Mouse (Mus musculus) ovary, postnatal 14 days (tissue): ENCODE data around the gene Ppp1r35.
"Not testable (repeated sequence)": the region's sequence is repeated elsewhere in the genome, so short reads cannot be mapped to it uniquely, and the experiment has no call there.

ENCODE experiments used
- DNase-seq: peaks from one replicate; pipeline ENCODE4 v3.0.0; 2022; ENCODE audit warnings: low spot score

Gene Ppp1r35

DNA sequence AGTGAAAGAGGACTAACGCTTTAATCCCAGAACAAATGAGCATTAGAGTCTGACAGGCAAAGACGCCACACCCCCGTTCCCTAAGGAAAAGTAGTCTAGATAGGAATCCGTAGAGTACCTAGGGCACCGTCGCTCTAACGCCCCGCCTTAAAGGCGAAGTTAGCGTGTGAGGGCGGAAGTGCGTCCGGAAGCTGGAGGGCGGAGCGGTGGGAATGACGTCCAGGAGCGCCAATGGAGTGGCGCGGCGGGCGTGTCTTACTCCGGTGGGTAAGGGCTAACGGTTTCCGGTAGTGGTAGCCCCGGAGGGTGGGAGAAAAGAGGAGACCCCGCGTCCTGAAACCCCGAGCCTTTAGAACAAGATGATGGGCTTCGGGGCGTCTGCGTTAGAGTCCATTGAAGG, at the start of gene Ppp1r35:
Gene Ppp1r35 (plus strand): TSS at position 215 of the 400 bp plus-strand sequence.
- DNase-seq, result peak; percentile 95

DNA sequence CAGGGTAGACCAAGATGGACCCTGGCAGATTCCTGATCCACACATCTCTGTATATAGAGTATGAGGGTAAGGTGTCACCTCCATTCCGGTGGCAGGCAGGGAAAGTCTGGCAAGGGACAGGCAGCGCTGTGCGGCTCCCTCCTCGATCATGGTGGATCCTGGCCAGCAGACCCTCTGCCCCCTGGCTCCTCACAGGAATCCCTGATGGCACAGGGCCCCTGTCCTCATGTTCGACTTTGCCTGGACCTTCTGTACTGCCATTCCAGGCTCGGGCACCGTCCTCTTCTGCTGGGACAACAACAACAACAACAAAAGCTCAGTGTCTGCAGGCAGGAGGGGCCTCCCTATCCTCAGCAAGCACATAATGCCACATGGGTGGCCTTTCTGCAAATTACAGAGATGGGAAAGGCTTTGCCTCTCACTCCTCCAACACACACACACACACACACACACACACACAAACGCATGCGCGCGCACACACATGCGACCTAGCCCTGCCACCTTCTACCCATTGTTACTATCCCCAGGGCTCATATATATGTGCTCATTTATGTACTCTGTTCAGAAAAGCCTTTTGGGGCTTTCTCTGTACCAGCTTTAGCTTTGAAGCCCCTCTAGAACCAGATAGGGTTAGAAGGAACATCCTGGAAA, 44.9 kb upstream of the Ppp1r35 start:
- DNase-seq, result no peak

DNA sequence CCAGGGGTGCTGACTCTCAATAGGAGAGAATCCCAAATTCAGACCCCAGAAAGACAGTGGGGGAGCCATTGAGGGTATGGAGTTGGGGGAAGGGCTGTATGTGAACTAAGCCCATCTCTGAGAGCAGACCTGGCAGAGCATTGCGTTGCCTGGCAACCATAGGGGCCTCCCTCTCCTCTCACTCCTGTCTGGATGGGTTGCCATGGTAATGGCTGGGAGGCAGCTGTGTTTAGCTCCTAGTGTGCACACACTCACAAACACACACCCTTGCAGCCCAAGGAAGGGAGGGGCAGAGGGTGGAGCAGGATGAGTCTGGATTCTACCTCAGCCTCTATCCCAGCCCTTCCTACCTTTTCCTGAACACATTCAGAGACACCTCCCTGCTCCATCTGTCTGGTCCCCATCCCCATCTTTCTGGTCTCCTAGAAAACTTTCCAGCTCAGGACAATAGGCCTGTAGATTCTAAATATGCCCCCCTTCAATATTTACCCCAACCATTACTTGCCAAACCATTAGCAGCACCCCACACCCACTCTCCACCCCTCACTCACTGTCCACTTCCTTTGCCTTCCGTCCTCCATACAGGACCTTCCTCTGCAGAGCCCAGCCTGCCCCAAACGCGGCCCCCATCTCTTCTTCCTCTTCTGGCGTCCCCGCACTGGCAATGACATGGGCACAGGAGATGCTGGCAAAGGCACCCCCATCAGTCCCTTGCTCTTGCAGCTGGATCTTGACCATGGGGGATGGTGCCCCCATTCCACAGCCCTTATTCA, 44.2 kb upstream of the Ppp1r35 start:
- DNase-seq, result no peak

GRCm38 (mm10) chr5:137737400-137737940, 41.2 kb upstream of the Ppp1r35 start:
- no peak for DNase-seq

- no peak for DNase-seq
These were observed 40.1 kb upstream of the Ppp1r35 start for GRCm38 (mm10) chr5:137738516-137738915.

GRCm38 (mm10) chr5:137739471-137739870, 39.2 kb upstream of the Ppp1r35 start:
- DNase-seq, result no peak

DNA sequence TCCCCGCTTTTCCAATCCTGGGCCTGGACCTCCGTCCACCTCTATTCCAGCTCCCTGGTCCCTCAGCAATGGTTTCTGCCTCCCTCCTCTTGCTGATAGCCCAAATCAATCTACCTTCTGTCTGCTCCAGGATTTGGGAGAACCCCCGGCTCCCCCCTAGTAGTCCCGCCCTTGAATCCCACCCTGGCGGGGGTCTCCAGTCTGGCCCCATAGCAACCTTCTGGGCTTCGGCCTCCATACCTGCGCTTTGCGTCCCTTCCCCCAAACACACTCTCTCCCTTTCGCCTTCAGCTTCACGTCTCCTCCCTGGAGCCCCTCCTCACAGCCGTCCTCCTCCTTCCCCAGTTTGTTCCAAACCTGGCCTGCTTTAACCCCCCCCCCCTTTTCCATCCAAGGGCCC, 38.1 kb upstream of the Ppp1r35 start:
- no peak for DNase-seq

GRCm38 (mm10) chr5:137741023-137741931, 37.4 kb upstream of the Ppp1r35 start, which contains the start of gene Nyap1:
Gene Nyap1 (minus strand): TSS chr5:137741607.
- peak; percentile 78 for DNase-seq

DNA sequence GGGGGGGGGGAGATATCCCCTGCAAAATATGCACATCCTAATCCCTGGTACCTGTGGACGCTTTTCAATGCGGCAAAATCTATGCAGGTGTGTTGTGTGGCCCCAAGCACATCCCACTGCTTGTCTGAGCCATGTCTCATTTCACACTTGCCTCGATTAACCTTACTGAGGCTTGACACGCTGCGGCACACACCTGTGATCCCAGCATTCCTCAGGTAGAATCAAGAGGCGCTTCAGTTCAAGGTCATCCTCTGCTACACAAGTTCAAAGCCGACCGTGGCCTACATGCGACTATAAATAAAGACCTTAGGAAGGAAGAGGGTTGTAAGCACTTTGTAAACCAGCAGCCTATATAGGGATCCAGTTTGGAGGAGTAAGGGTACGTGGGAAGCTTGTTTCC, 36.6 kb upstream of the Ppp1r35 start:
- DNase-seq, result no peak

- no peak for DNase-seq
These were observed 35.8 kb upstream of the Ppp1r35 start for GRCm38 (mm10) chr5:137742836-137743235.

- DNase-seq, result no peak
These were observed 34.5 kb upstream of the Ppp1r35 start for GRCm38 (mm10) chr5:137744197-137744596.

DNA sequence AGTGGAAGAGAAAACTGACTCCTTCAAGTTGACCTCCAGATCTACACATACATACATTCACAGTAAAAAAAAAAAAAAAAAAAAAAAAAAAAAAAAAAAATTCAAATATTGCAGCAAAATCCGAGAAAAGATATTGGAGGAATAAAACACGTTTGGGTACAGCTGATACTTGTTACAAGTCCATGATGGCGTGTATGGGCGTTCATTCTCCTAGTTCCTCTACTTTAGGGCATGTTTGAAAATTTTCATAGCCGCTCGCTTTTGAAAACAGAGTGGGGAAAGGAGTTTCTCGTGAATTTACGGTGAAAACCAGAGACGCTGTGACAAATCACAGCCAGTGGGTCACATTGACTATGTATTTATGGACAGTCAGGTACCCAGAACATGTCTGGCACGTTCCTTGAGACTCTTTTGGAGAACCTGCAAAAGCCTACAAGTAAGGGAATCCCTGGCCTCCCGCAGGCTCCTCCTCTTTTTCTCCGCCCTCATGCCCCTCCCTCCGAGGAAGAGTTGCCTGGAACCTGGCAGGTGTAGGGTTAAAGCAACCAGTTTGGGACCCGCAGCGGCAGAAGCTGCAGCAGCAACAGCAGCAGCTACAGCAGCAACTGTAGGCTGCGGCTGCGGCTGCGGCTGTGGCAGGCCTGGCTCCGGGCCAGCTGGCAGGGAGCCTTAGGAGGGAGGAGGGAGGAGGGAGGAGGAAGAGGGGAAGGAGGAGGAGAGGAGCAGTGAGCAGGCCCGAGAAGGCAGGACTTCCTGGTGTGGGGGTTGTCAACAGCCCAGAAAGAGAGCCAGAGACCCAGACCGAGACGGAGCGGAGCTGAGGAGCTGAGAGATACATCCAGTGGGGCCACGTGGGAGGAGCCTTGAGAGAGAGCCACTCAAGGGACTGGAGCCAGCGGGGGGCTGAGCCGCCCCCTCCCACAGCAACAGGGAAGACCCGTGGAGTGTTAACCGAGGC, 33.2 kb upstream of the Ppp1r35 start, which contains the start of gene Tsc22d4:
Gene Tsc22d4 (plus strand): TSS at position 517 of the 958 bp plus-strand sequence.
- peak; percentile 96 for DNase-seq

- peak; percentile 52 for DNase-seq
These were observed 32.3 kb upstream of the Ppp1r35 start for GRCm38 (mm10) chr5:137746282-137746850.

- no peak for DNase-seq
These were observed 31.8 kb upstream of the Ppp1r35 start for GRCm38 (mm10) chr5:137746851-137747325.

DNA sequence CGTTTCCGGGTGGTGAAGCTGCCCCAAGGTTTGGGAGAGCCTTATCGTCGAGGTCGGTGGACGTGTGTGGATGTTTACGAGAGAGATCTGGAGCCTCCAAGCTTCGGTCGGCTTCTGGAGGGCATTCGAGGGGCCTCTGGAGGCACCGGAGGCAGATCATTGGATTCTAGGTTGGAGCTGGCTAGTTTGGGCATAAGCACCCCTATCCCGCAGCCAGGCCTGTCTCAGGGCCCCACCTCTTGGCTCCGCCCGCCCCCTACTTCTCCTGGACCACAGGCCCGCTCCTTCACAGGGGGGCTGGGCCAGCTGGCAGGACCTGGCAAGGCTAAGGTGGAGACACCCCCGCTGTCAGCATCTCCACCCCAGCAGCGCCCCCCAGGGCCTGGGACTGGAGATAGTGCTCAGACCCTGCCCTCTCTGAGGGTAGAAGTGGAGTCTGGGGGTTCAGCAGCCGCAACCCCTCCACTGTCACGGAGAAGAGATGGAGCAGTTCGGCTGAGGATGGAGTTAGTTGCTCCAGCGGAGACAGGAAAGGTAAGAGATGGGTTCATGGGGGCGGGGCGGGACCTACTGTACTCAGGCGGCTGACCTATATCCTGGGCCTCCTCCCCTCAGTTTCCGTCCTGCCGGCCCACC, 31.2 kb upstream of the Ppp1r35 start:
- DNase-seq, result no peak

DNA sequence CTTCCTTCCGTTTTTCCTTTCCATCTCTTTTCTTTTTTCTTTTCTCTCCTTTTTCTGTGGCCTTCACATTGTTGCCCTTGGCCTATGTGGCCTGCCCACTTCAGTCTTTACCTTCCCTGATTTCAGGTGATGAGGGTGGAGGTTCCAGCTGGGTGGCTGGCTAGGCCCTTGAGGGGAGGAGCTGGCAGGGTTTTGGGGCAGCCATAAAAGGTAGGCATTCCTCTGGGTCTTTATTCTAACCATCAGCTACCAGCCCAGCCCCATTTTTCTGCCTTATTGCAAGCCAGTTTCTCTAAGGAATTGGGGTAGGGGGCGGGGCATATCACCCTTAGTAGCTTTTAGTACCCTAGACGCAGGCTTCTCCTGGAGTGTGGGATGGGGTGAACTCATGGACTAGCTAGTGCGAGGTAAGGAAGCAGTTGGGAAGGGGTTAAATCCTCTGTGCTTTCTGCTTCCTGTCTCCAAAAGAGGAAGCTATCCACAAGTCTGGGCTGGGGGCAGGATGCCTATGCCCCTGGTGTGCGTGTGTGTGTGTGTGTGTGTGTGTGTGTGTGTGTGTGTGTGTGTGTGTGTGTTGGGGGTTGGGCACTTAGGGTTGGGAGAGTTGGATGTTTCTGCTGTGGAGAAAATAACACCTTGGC, 30.4 kb upstream of the Ppp1r35 start:
- DNase-seq, result no peak

DNA sequence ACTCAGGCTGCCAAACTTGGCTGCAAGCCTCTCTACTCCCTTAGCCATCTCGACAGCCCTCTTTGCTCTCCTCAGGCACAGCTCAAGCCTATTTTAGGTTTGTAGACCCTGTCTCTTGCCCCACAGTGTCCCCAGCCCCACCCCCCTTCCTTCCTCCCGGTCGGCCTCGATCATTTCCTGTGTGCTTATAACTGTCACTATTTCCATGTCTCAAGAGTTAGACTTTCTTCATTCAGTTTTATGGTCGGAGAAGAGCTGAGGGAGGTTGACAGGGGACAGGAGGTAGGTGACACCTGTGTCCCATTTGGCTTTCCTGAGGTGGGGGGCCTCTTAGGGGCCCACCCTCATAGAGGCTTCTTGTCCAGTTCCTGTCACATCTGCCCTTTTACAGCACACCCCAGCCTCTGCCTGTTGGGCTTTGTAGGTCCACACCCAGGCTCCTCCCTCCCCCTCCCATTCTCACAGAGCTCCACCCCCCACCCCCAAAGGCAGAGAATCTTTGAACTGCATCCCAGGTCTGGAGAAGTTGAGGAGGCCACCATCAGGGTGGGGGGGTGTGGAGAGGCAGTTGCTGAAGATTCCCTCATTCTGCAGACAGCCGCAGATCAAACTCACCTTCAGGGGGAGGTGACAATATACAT, 29.3 kb upstream of the Ppp1r35 start:
- DNase-seq, result no peak

GRCm38 (mm10) chr5:137750212-137750611, 28.4 kb upstream of the Ppp1r35 start:
- not testable (repeated sequence) for DNase-seq
